Mouse (Mus musculus): ENCODE measurements around the gene Olfr395. TPM values are rescaled to one million over a fixed set of nuclear protein-coding genes. Genes with fewer than 3 reads are reported as not detected.
"Not testable (repeated sequence)": the region's sequence is repeated elsewhere in the genome, so short reads cannot be mapped to it uniquely, and the experiment has no call there.

Gene Olfr395
- polyA plus RNA-seq (2012; rRNA removed) = not detected in 2 replicates

DNA sequence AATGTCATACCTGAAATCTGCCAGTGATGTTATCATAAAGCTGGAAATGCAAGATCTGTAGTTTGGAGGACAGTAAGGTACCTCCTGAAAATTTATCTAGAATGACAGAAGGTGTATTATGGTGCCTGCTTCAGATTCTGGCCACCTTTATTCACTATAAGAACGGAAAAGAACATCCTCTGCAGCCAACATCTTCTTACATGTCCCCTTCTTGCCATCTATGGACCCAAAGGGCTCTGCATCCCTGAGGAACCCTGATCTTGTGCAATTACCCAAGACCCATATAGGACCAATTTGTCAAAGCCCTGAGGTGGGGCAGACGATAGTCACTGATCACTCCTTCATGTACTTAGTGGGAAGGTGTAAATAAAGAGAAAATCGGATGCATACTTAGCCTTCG, at the start of gene Olfr395:
Olfr395 (minus strand) TSS at position 101 of the 400 bp plus-strand sequence.
- H3K4me1 ChIP-seq (ENCODE audit: control insufficient read depth, insufficient read depth, insufficient read length); DNase-seq (ENCODE audit: low read depth in 1 of 2, low spot score in 2 of 2); H3K27ac ChIP-seq (ENCODE audit: insufficient read depth, low read length); H3K27me3 ChIP-seq (ENCODE audit: control insufficient read depth, insufficient read depth, low read length); H3K36me3 ChIP-seq (ENCODE audit: control insufficient read depth, insufficient read depth, low read length); H3K4me3 ChIP-seq (ENCODE audit: extremely low read depth, insufficient read depth, insufficient read length): not testable (repeated sequence)
- WGBS = 77% methylated on average over 4 of the region's 4 CpGs

DNA sequence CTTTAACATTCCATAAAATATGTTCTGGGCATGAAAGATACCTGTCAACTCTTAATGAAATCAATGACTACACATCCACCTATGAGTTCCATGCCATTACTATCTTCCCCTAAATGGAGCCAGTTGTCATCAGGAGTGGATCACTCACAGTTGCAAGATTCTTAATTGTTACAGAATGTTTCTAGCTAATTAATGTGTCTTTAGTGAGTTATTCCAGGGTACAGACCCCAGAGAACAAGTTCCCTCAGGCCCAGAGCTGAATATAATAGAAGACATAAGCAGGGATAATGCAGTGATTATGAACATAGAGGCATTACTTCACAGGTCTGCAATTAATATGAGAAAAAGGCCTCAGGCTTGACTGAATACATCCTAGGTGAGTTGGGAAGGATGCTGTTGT, 27.3 kb upstream of the Olfr395 start, which contains the start of gene Olfr23:
Olfr23 (plus strand) TSS at position 301 of the 400 bp plus-strand sequence.
- Histone ChIP-seq H3K4me1 (ENCODE audit: control insufficient read depth, insufficient read depth, insufficient read length) (no peaks in the 10 kb centered on the region), H3K27ac (ENCODE audit: insufficient read depth, low read length) (no peak within 1 kb of the TSS), H3K36me3 (ENCODE audit: control insufficient read depth, insufficient read depth, low read length) (no peaks in the 10 kb centered on the region), H3K4me3 (ENCODE audit: extremely low read depth, insufficient read depth, insufficient read length) (no peak within 1 kb of the TSS), H3K27me3 (ENCODE audit: control insufficient read depth, insufficient read depth, low read length) (no peaks in the 10 kb centered on the region)
- no peak for DNase-seq (ENCODE audit: low read depth in 1 of 2, low spot score in 2 of 2)
- TF ChIP-seq CTCF (IDR thresholded peaks at IDR 0.05; ENCODE audit: extremely low read depth, insufficient read depth, insufficient read length, insufficient replicate concordance) (no peak), POLR2A (IDR thresholded peaks at IDR 0.05; ENCODE audit: low read depth, low read length) (no peak)

GRCm38 (mm10) chr11:73890671-73891070, 18.4 kb downstream of the Olfr395 start, which contains the start of gene Olfr394:
Olfr394 (minus strand) TSS chr11:73890771.
- Histone ChIP-seq H3K27me3 (ENCODE audit: control insufficient read depth, insufficient read depth, low read length) (no peaks in the 10 kb centered on the region), H3K4me3 (ENCODE audit: extremely low read depth, insufficient read depth, insufficient read length) (no peak within 1 kb of the TSS), H3K27ac (ENCODE audit: insufficient read depth, low read length) (no peak within 1 kb of the TSS), H3K4me1 (ENCODE audit: control insufficient read depth, insufficient read depth, insufficient read length) (no peaks in the 10 kb centered on the region), H3K36me3 (ENCODE audit: control insufficient read depth, insufficient read depth, low read length) (no peaks in the 10 kb centered on the region)
- 95% methylated on average over 1 of the region's 1 CpGs for WGBS
- no peak for DNase-seq (ENCODE audit: low read depth in 1 of 2, low spot score in 2 of 2)
- TF ChIP-seq POLR2A (IDR thresholded peaks at IDR 0.05; ENCODE audit: low read depth, low read length) (no peak), CTCF (IDR thresholded peaks at IDR 0.05; ENCODE audit: extremely low read depth, insufficient read depth, insufficient read length, insufficient replicate concordance) (no peak)

Other genes starting within 250 kb of the Olfr395 start
- gene Zfp735, start 220.5 kb downstream of the Olfr395 start, polyA plus RNA-seq (2012; rRNA removed) = not detected in 2 replicates
- not detected in 2 replicates for gene Olfr389, start 128.6 kb downstream of the Olfr395 start, polyA plus RNA-seq (2012; rRNA removed)
- gene Olfr390, start 126.3 kb downstream of the Olfr395 start, polyA plus RNA-seq (2012; rRNA removed) = not detected in 2 replicates
- not detected in 2 replicates for gene Olfr391-ps, start 106.2 kb downstream of the Olfr395 start, polyA plus RNA-seq (2012; rRNA removed)
- gene Olfr392, start 92.2 kb downstream of the Olfr395 start, polyA plus RNA-seq (2012; rRNA removed) = not detected in 2 replicates
- gene Olfr393, start 57.8 kb downstream of the Olfr395 start, polyA plus RNA-seq (2012; rRNA removed) = not detected in 2 replicates
- not detected in 2 replicates for gene Olfr394, start 18.5 kb downstream of the Olfr395 start, polyA plus RNA-seq (2012; rRNA removed)
- not detected in 2 replicates for gene Olfr23, start 27.4 kb upstream of the Olfr395 start, polyA plus RNA-seq (2012; rRNA removed)
- gene Olfr397, start 51.5 kb upstream of the Olfr395 start, polyA plus RNA-seq (2012; rRNA removed) = not detected in 2 replicates
- gene Olfr398, start 81.1 kb upstream of the Olfr395 start, polyA plus RNA-seq (2012; rRNA removed) = not detected in 2 replicates
- gene Olfr139, start 147.3 kb upstream of the Olfr395 start, polyA plus RNA-seq (2012; rRNA removed) = not detected in 2 replicates
- not detected in 2 replicates for gene Olfr399, start 147.3 kb upstream of the Olfr395 start, polyA plus RNA-seq (2012; rRNA removed)
- not detected in 2 replicates for gene Zfp616, start 160.7 kb upstream of the Olfr395 start, polyA plus RNA-seq (2012; rRNA removed)
- not detected in 2 replicates for gene Olfr401, start 204.4 kb upstream of the Olfr395 start, polyA plus RNA-seq (2012; rRNA removed)
- not detected in 2 replicates for gene Olfr402, start 244.2 kb upstream of the Olfr395 start, polyA plus RNA-seq (2012; rRNA removed)